Mouse (Mus musculus): ENCODE data around the gene Trip12.

The Trip12 gene

GRCm38 (mm10) chr1:84840018-84840664 is at the start of gene Trip12:
Gene Trip12, minus strand, starts transcription at chr1:84840516.
- DNase-seq, result no peak

- DNase-seq, result no peak
Measured at GRCm38 (mm10) chr1:84890005-84890393, 49.7 kb upstream of the Trip12 start.

- no peak for DNase-seq
Measured at GRCm38 (mm10) chr1:84889330-84890004, 49.2 kb upstream of the Trip12 start.

- DNase-seq, result no peak
Measured at GRCm38 (mm10) chr1:84885921-84886320, 45.6 kb upstream of the Trip12 start.

- DNase-seq, result peak; percentile 17
Measured at GRCm38 (mm10) chr1:84885174-84885573, 44.9 kb upstream of the Trip12 start.

- DNase-seq, result no peak
Measured at GRCm38 (mm10) chr1:84883889-84884288, 43.6 kb upstream of the Trip12 start.

GRCm38 (mm10) chr1:84882937-84883336 is 42.6 kb upstream of the Trip12 start:
- no peak for DNase-seq

GRCm38 (mm10) chr1:84882066-84882532 is 41.8 kb upstream of the Trip12 start:
- DNase-seq, result peak; percentile 10

GRCm38 (mm10) chr1:84881248-84882065 is 41.1 kb upstream of the Trip12 start:
- DNase-seq, result no peak

- peak; percentile 19 for DNase-seq
Measured at GRCm38 (mm10) chr1:84879571-84880120, 39.3 kb upstream of the Trip12 start.

GRCm38 (mm10) chr1:84877590-84877989 is 37.3 kb upstream of the Trip12 start:
- peak; percentile 62 for DNase-seq

GRCm38 (mm10) chr1:84872939-84873338 is 32.6 kb upstream of the Trip12 start:
- DNase-seq, result no peak

GRCm38 (mm10) chr1:84872105-84872504 is 31.8 kb upstream of the Trip12 start:
- peak; percentile 74 for DNase-seq

- DNase-seq, result peak; percentile 79
Measured at GRCm38 (mm10) chr1:84871131-84871530, 30.8 kb upstream of the Trip12 start.

- DNase-seq, result peak; percentile 34
Measured at GRCm38 (mm10) chr1:84869498-84869897, 29.2 kb upstream of the Trip12 start.

GRCm38 (mm10) chr1:84868841-84869240 is 28.5 kb upstream of the Trip12 start:
- no peak for DNase-seq

- no peak for DNase-seq
Measured at GRCm38 (mm10) chr1:84868311-84868710, 28.0 kb upstream of the Trip12 start.

GRCm38 (mm10) chr1:84866706-84867230 is 26.5 kb upstream of the Trip12 start:
- no peak for DNase-seq

- peak; percentile 51 for DNase-seq
Measured at GRCm38 (mm10) chr1:84866231-84866630, 25.9 kb upstream of the Trip12 start.

- DNase-seq, result no peak
Measured at GRCm38 (mm10) chr1:84864645-84865044, 24.3 kb upstream of the Trip12 start.

GRCm38 (mm10) chr1:84861255-84861630 is 20.9 kb upstream of the Trip12 start:
- DNase-seq, result no peak

GRCm38 (mm10) chr1:84860360-84861254 is 20.3 kb upstream of the Trip12 start:
- DNase-seq, result no peak
